Mouse (Mus musculus) thymus, adult 2 months (tissue): ENCODE results near the gene Klf6.

Experiments
- CTCF ChIP-seq: fragments of 200-500 bp; IDR thresholded peaks from 2 replicates; pipeline ENCODE4 v1.5.1; 2012; ENCODE audit warnings: mild to moderate bottlenecking, control low read depth, low read length, moderate library complexity, borderline replicate concordance; ENCODE audit not compliant: control insufficient read depth, poor library complexity, insufficient read depth; ENCODE audit errors: extremely low read depth
- POLR2A ChIP-seq: fragments of 200-500 bp; IDR thresholded peaks from 2 replicates; pipeline ENCODE4 v1.6.1; 2012; ENCODE audit warnings: mild to moderate bottlenecking, low read length, control low read depth, moderate library complexity; ENCODE audit not compliant: control insufficient read depth, poor library complexity, insufficient read depth; ENCODE audit errors: extremely low read depth

DNA sequence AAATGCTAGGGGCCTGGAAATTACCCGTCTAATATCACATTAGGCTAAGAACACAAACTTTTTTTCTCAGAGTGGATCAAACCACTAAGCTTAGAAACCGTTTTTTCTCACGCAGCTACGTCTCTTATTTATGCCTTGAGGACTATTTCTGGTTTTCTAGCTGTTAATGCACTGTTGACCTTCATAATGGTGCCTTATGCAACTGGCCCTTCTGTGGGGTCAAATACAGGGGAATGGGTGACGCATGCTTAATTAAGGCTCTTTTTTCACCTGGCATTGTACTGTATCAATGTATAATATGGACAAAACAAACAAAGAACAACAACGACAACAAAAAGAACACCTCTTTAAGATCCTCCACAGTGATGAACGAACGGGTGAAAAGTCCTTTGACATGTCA is 7.1 kb downstream of the Klf6 start:
- no peak for TF ChIP-seq CTCF
- no peak for TF ChIP-seq POLR2A
